Mouse (Mus musculus) kidney, embryonic 16.5 days (tissue): ENCODE measurements around the gene Cpne9. TPM values are rescaled to one million over a fixed set of nuclear protein-coding genes. Genes with fewer than 3 reads are reported as not detected.
A peak's percentile ranks its signal among the peaks of the same experiment; 100 is the strongest.
"Not testable (repeated sequence)": the region's sequence is repeated elsewhere in the genome, so short reads cannot be mapped to it uniquely, and the experiment has no call there.

Source experiments
- ATAC-seq: fragments of 200-750 bp; cut with Nextera tagmentation; 2 replicates; pipeline ENCODE4 v1.8.0; 2017; ENCODE audit warnings: moderate TSS enrichment; ENCODE audit not compliant: low FRiP score, low TSS enrichment
- H3K27ac ChIP-seq: fragments of 300-500 bp; sonication (generic); 2 replicates; pipeline ENCODE4 v1.5.1; 2014; ENCODE audit warnings: low read length
- H3K27me3 ChIP-seq: fragments of 300-500 bp; sonication (generic); 2 replicates; pipeline ENCODE4 v1.6.1; 2014; ENCODE audit warnings: low read length, control low read depth, mixed read lengths; ENCODE audit not compliant: insufficient read depth
- H3K36me3 ChIP-seq: fragments of 300-500 bp; sonication (generic); 2 replicates; pipeline ENCODE4 v1.6.1; 2014; ENCODE audit warnings: low read length, control low read depth, mixed read lengths; ENCODE audit not compliant: insufficient read depth
- H3K4me1 ChIP-seq: fragments of 300-500 bp; sonication (generic); 2 replicates; pipeline ENCODE4 v1.6.1; 2014; ENCODE audit warnings: low read length, control low read depth, mixed read lengths; ENCODE audit not compliant: insufficient read depth
- H3K4me2 ChIP-seq: fragments of 300-500 bp; sonication (generic); replicated peaks from 2 replicates; pipeline ENCODE4 v1.6.1; 2014; ENCODE audit warnings: low read depth, low read length
- H3K4me3 ChIP-seq: fragments of 300-500 bp; sonication (generic); 2 replicates; pipeline ENCODE4 v1.5.1; 2014; ENCODE audit warnings: mild to moderate bottlenecking, low read length
- H3K9ac ChIP-seq: fragments of 300-500 bp; sonication (generic); replicated peaks from 2 replicates; pipeline ENCODE4 v1.6.1; 2014; ENCODE audit warnings: low read length
- H3K9me3 ChIP-seq: fragments of 300-500 bp; sonication (generic); 2 replicates; pipeline ENCODE4 v1.6.1; 2016; ENCODE audit warnings: low read length, control low read depth
- WGBS: fragments of 180-500 bp; shearing (Covaris S2); extraction: QIAGEN DNeasy Blood & Tissue Kit; methylation state at CpG from one replicate; pipeline ENCODE4 v1.1.7; 2014; 5-methylcytosine and 5-hydroxymethylcytosine counted together
- polyA plus RNA-seq: library from polyadenylated mRNA; unstranded; fragments of >200 nt; fragmentation: Nextera tagmentation; extraction: Ambion mirVana; gene quantifications from 2 replicates; pipeline ENCODE4 v1.2.1, GENCODE M21; 2015

The Cpne9 gene
- polyA plus RNA-seq, 1 experiment from 2014 or later, result not detected

- not testable (repeated sequence) for H3K27me3 ChIP-seq, H3K9ac ChIP-seq, H3K9me3 ChIP-seq, H3K4me2 ChIP-seq, H3K4me3 ChIP-seq
- peaks cover 42% of the 10 kb centered on the region for H3K36me3 ChIP-seq
- H3K4me1 ChIP-seq, result peaks cover 21% of the 10 kb centered on the region
- peak overlapping the region; percentile 70 for H3K27ac ChIP-seq
- peak; percentile 10; the same call in 1 of the 2 replicates for ATAC-seq
- WGBS, result 71% methylated on average over 6 of the region's 6 CpGs
These were observed 50.6 kb downstream of the Cpne9 start for GRCm38 (mm10) chr6:113332734-113333133.

- Histone ChIP-seq H3K27ac (peak overlapping the region; percentile 85), H3K36me3 (peaks cover 47% of the 10 kb centered on the region), H3K4me2 (no peak overlapping the region), H3K9ac (no peak overlapping the region; the same call in 1 of the 2 replicates), H3K4me1 (peaks cover 17% of the 10 kb centered on the region), H3K27me3 (no peaks in the 10 kb centered on the region), H3K4me3 (no peak overlapping the region), H3K9me3 (no peaks in the 10 kb centered on the region)
- peak; percentile 79 for ATAC-seq
- WGBS, result 51% methylated on average over 14 of the region's 14 CpGs
These were observed 51.2 kb downstream of the Cpne9 start for GRCm38 (mm10) chr6:113333137-113333950.

GRCm38 (mm10) chr6:113334216-113334615 lies 52.1 kb downstream of the Cpne9 start:
- no peak for ATAC-seq
- no peak overlapping the region for H3K27ac ChIP-seq
- WGBS, result 62% methylated on average over 6 of the region's 6 CpGs

GRCm38 (mm10) chr6:113336852-113337620 lies 54.9 kb downstream of the Cpne9 start:
- 63% methylated on average over 8 of the region's 8 CpGs for WGBS
- Histone ChIP-seq H3K9me3 (no peaks in the 10 kb centered on the region), H3K36me3 (peaks cover 58% of the 10 kb centered on the region), H3K9ac (no peak overlapping the region), H3K4me1 (peaks cover 28% of the 10 kb centered on the region), H3K27me3 (no peaks in the 10 kb centered on the region), H3K4me2 (no peak overlapping the region), H3K4me3 (no peak overlapping the region), H3K27ac (no peak overlapping the region)
- no peak for ATAC-seq

More at GRCm38 (mm10) chr6:113334216-113334615, 52.1 kb downstream of the Cpne9 start:
- Histone ChIP-seq H3K4me2 (no peak overlapping the region), H3K27me3 (no peaks in the 10 kb centered on the region), H3K4me1 (peaks cover 17% of the 10 kb centered on the region), H3K36me3 (peaks cover 50% of the 10 kb centered on the region), H3K9me3 (no peaks in the 10 kb centered on the region), H3K9ac (no peak overlapping the region), H3K4me3 (no peak overlapping the region)

GRCm38 (mm10) chr6:113341574-113341973 lies 59.5 kb downstream of the Cpne9 start:
- Histone ChIP-seq H3K36me3 (peaks cover 36% of the 10 kb centered on the region), H3K9me3 (no peaks in the 10 kb centered on the region), H3K9ac (0 out of 2 replicates have a peak overlapping the region, but pooled peaks have one; percentile 35), H3K4me3 (0 out of 2 replicates have a peak overlapping the region, but pooled peaks have one; percentile 10), H3K4me1 (peaks cover 37% of the 10 kb centered on the region), H3K27me3 (no peaks in the 10 kb centered on the region), H3K4me2 (peak overlapping the region; percentile 88), H3K27ac (peak overlapping the region; percentile 78; the same call in 1 of the 2 replicates)
- no peak for ATAC-seq
- 49% methylated on average over 6 of the region's 6 CpGs for WGBS

GRCm38 (mm10) chr6:113342297-113342696 lies 60.2 kb downstream of the Cpne9 start:
- H3K4me1 ChIP-seq, result peaks cover 37% of the 10 kb centered on the region
- H3K9me3 ChIP-seq, result no peaks in the 10 kb centered on the region
- 18% methylated on average over 4 of the region's 7 CpGs for WGBS
- peak overlapping the region; percentile 58 for H3K27ac ChIP-seq
- peak overlapping the region; percentile 83 for H3K4me3 ChIP-seq
- H3K4me2 ChIP-seq, result peak overlapping the region; percentile 88
- peaks cover 36% of the 10 kb centered on the region for H3K36me3 ChIP-seq
- ATAC-seq, result no peak
- H3K27me3 ChIP-seq, result no peaks in the 10 kb centered on the region
- peak overlapping the region; percentile 48 for H3K9ac ChIP-seq

GRCm38 (mm10) chr6:113343177-113344092 lies 61.3 kb downstream of the Cpne9 start, which contains the start of gene Camk1:
TSS of gene Camk1 (minus strand) at chr6:113343984.
- H3K9me3 ChIP-seq, result no peaks in the 10 kb centered on the region
- H3K4me3 ChIP-seq, result peak within 1 kb of the TSS; percentile 83
- peaks cover 27% of the 10 kb centered on the region for H3K36me3 ChIP-seq
- H3K9ac ChIP-seq, result peak within 1 kb of the TSS; percentile 92
- peak; percentile 94 for ATAC-seq
- H3K27me3 ChIP-seq, result no peaks in the 10 kb centered on the region
- H3K4me2 ChIP-seq, result peak within 1 kb of the TSS; percentile 88
- peak within 1 kb of the TSS; percentile 75 for H3K27ac ChIP-seq
- WGBS, result 10% methylated on average over 32 of the region's 32 CpGs
- H3K4me1 ChIP-seq, result peaks cover 37% of the 10 kb centered on the region

- H3K27ac ChIP-seq, result peak overlapping the region; percentile 75
- H3K4me2 ChIP-seq, result peak overlapping the region; percentile 88; the same call in 1 of the 2 replicates
- no peaks in the 10 kb centered on the region for H3K9me3 ChIP-seq
- H3K27me3 ChIP-seq, result no peaks in the 10 kb centered on the region
- H3K4me1 ChIP-seq, result peaks cover 37% of the 10 kb centered on the region
- peak overlapping the region; percentile 92 for H3K9ac ChIP-seq
- no peak overlapping the region for H3K4me3 ChIP-seq
- ATAC-seq, result peak; percentile 9; the same call in 1 of the 2 replicates
- H3K36me3 ChIP-seq, result peaks cover 19% of the 10 kb centered on the region
- WGBS, result 35% methylated on average over 2 of the region's 2 CpGs
These were observed 62.2 kb downstream of the Cpne9 start for GRCm38 (mm10) chr6:113344321-113344720.

- no peak for ATAC-seq
- Histone ChIP-seq H3K9me3 (no peaks in the 10 kb centered on the region), H3K4me1 (peaks cover 29% of the 10 kb centered on the region), H3K4me2 (no peak overlapping the region), H3K27ac (no peak overlapping the region), H3K36me3 (no peaks in the 10 kb centered on the region), H3K4me3 (no peak overlapping the region), H3K27me3 (no peaks in the 10 kb centered on the region), H3K9ac (no peak overlapping the region)
- 73% methylated on average over 4 of the region's 4 CpGs for WGBS
These were observed 64.8 kb downstream of the Cpne9 start for GRCm38 (mm10) chr6:113346897-113347296.
